Mouse (Mus musculus) forebrain, embryonic 12.5 days (tissue): ENCODE measurements around the gene Ufc1. TPM values are rescaled to one million over a fixed set of nuclear protein-coding genes. Genes with fewer than 3 reads are reported as not detected.

Experiments used
- ATAC-seq: fragments of 200-750 bp; cut with Nextera tagmentation; 2 replicates; pipeline ENCODE4 v1.8.0; 2017; ENCODE audit warnings: moderate TSS enrichment; ENCODE audit not compliant: low FRiP score
- H3K27ac ChIP-seq: fragments of 300-500 bp; sonication (generic); 2 replicates; pipeline ENCODE4 v1.5.1; 2016; ENCODE audit warnings: mild to moderate bottlenecking
- H3K27me3 ChIP-seq: fragments of 300-500 bp; sonication (generic); 2 replicates; pipeline ENCODE4 v1.6.1; 2016; ENCODE audit warnings: mild to moderate bottlenecking
- H3K36me3 ChIP-seq: fragments of 300-500 bp; sonication (generic); replicated peaks from 2 replicates; pipeline ENCODE4 v1.6.1; 2016; ENCODE audit warnings: mild to moderate bottlenecking
- H3K4me1 ChIP-seq: fragments of 300-500 bp; sonication (generic); 2 replicates; pipeline ENCODE4 v1.6.1; 2016
- H3K4me2 ChIP-seq: fragments of 300-500 bp; sonication (generic); 2 replicates; pipeline ENCODE4 v1.6.1; 2016; ENCODE audit warnings: mild to moderate bottlenecking, moderate library complexity
- H3K4me3 ChIP-seq: fragments of 300-500 bp; sonication (generic); replicated peaks from 2 replicates; pipeline ENCODE4 v1.5.1; 2016; ENCODE audit warnings: mild to moderate bottlenecking
- H3K9ac ChIP-seq: fragments of 300-500 bp; sonication (generic); 2 replicates; pipeline ENCODE4 v1.6.1; 2016; ENCODE audit warnings: mild to moderate bottlenecking
- H3K9me3 ChIP-seq: fragments of 300-500 bp; sonication (generic); 2 replicates; pipeline ENCODE4 v1.6.1; 2016
- WGBS: fragments of 180-500 bp; shearing (Covaris S2); methylation state at CpG from one replicate; pipeline ENCODE4 v1.1.7; 2016; 5-methylcytosine and 5-hydroxymethylcytosine counted together
- polyA plus RNA-seq: library from polyadenylated mRNA; unstranded; fragments of >200 nt; fragmentation: Nextera tagmentation; extraction: Ambion mirVana; gene quantifications from 2 replicates; pipeline ENCODE4 v1.2.1, GENCODE M21; 2016

Ufc1 gene
- polyA plus RNA-seq, 1 experiment from 2014 or later, result 98.4 TPM

DNA sequence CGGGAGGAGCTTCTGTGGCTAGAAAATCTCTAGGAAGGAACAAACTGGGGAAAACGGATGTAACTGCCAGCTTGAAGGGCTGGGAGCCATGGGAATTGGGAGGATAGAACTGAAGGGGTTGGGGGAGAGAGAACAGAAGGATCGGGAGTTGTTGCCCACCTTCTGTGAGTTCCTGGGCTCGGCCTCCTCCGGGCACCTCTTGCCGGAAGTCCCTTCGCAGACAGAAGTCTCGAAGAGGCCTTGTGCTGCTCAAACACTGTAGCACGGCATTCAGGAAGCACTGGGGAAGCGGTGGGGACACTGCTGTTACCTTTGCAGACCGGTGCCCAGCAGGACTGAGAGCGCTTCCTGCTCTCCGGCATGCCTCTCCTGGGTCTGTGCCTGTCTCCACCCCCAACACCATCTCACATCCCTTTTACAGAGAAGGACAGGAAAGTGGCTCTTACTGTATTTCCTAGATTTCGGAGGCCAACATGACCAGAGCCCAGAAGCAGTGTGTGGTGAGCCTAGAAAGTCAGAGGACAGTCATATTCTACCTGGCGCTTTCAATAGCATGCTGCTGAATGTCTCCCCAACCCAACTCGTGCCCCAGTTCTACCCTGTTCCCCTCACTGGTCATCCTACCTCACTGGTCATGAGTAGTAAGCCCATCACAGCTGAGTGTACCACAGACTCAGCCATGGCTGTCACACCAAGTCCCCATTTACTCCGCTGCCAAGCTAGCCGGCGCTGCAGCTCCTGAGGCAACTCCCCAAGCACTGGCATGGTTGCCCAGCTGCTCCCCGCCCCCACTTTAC is 9.5 kb downstream of the Ufc1 start:
- Histone ChIP-seq H3K27me3 (no peaks in the 10 kb centered on the region), H3K4me3 (no peak overlapping the region), H3K9ac (0 out of 2 replicates have a peak overlapping the region, but pooled peaks have one; percentile 1), H3K27ac (no peak overlapping the region), H3K9me3 (no peaks in the 10 kb centered on the region), H3K36me3 (peaks cover 59% of the 10 kb centered on the region), H3K4me2 (no peak overlapping the region), H3K4me1 (peaks cover 41% of the 10 kb centered on the region)
- 89% methylated on average over 20 of the region's 20 CpGs for WGBS
- ATAC-seq, result no peak

GRCm38 (mm10) chr1:171284491-171284890 is 10.3 kb downstream of the Ufc1 start:
- Histone ChIP-seq H3K9ac (no peak overlapping the region), H3K27me3 (no peaks in the 10 kb centered on the region), H3K9me3 (no peaks in the 10 kb centered on the region), H3K4me1 (peaks cover 49% of the 10 kb centered on the region), H3K4me2 (no peak overlapping the region), H3K27ac (no peak overlapping the region), H3K36me3 (peaks cover 53% of the 10 kb centered on the region), H3K4me3 (no peak overlapping the region)
- 90% methylated on average over 15 of the region's 15 CpGs for WGBS
- no peak for ATAC-seq

DNA sequence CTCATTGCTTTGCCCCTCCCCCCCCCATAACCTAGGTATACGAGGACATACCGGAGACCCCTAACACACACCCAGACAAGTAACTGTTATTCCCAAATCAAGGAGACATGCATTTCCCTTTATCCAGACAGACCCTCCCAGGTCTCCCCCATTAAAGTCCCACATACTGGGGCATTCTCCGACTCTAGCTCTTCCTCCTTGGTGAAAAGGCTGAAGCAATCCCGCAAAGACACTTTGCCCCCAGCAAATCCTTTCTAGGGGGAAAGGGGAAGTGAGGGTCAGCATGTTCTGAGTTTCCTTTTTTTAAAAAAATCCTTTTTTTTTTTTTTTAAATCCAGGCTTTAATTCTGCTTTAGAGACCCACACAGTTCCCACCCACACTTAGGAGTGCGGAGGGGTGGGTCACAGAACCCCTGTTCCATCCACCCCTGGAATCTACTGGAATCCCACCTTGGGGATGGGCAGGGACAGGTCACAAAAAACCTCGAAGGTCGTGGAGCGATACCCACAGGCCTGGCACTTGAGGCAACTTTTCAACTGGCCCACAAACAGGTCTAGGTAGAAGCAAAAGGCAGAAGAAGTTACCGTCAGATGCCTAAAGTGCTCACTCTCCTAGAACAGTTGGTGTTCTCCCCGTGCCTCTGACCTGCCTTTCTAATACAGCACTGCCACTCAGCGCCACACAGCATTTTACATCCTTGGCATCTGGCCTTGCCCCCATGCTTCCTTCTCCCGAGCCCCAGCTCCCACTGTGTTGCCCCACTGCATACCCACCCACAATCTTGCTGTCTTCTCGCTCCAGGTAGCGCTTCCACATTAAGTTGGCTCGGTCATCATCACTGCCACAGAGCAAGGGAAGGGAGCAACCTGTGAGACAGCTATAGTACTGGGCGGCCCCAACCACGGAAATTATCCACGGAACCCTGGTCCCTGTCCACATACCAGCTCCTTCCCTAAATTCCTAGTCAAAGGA is 11.3 kb downstream of the Ufc1 start:
- H3K9me3 ChIP-seq, result no peaks in the 10 kb centered on the region
- 92% methylated on average over 18 of the region's 18 CpGs for WGBS
- no peak overlapping the region for H3K9ac ChIP-seq
- no peaks in the 10 kb centered on the region for H3K27me3 ChIP-seq
- no peak overlapping the region for H3K4me3 ChIP-seq
- H3K27ac ChIP-seq, result no peak overlapping the region
- ATAC-seq, result no peak
- H3K4me2 ChIP-seq, result no peak overlapping the region
- H3K36me3 ChIP-seq, result peaks cover 47% of the 10 kb centered on the region
- peaks cover 50% of the 10 kb centered on the region for H3K4me1 ChIP-seq

- H3K4me3 ChIP-seq, result no peak overlapping the region
- peaks cover 57% of the 10 kb centered on the region for H3K36me3 ChIP-seq
- H3K4me1 ChIP-seq, result peaks cover 43% of the 10 kb centered on the region
Observed at GRCm38 (mm10) chr1:171282086-171282805, 12.6 kb downstream of the Ufc1 start.

GRCm38 (mm10) chr1:171281528-171281923 is 13.3 kb downstream of the Ufc1 start:
- Histone ChIP-seq H3K4me2 (peak overlapping the region; percentile 90), H3K36me3 (peaks cover 63% of the 10 kb centered on the region), H3K9me3 (no peaks in the 10 kb centered on the region), H3K4me1 (peaks cover 36% of the 10 kb centered on the region), H3K27me3 (no peaks in the 10 kb centered on the region), H3K9ac (peak overlapping the region; percentile 49), H3K27ac (peak overlapping the region; percentile 79), H3K4me3 (peak overlapping the region; percentile 64)
- ATAC-seq, result peak; percentile 40
- 0% methylated on average over 10 of the region's 10 CpGs for WGBS

More at GRCm38 (mm10) chr1:171282086-171282805, 12.6 kb downstream of the Ufc1 start:
- 0 out of 2 replicates have a peak overlapping the region, but pooled peaks have one; percentile 49 for H3K9ac ChIP-seq
- H3K27ac ChIP-seq, result no peak overlapping the region
- peak overlapping the region; percentile 90 for H3K4me2 ChIP-seq
- WGBS, result 85% methylated on average over 18 of the region's 18 CpGs
- no peaks in the 10 kb centered on the region for H3K27me3 ChIP-seq
- H3K9me3 ChIP-seq, result no peaks in the 10 kb centered on the region
- no peak for ATAC-seq

DNA sequence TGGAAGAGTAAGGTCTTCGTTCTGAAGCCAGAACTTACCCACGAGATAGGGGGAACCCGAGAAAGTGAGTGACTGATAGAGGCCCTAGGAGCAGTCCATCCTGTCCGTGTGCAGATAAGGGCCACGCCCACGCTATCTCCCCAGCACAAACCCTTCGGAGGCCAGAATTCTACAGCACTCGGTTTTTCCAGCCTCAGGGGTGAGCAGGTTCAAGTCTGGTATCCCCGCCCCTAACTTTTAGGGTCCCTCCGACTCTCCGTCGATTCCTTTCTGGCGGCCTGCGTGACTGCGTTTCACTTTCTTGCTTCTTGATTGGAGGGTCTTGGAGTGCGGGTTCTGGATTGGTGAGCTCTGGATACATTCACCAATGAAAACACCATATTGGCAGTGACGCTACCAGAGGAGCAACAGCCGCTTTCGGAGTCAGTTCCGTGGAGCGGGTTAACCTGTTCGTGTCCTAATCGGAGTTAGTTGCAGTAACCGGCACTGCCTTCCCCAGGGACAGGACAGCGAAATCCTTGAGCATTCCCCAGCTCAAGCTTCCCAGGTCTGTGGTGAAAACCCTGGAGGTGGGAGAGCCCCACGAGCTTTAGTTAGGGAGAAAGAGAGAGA is 13.8 kb downstream of the Ufc1 start, which contains the start of gene Ppox:
Ppox (minus strand) TSS at position 271 of the 612 bp plus-strand sequence.
- peak within 1 kb of the TSS; percentile 64 for H3K4me3 ChIP-seq
- H3K27me3 ChIP-seq, result no peaks in the 10 kb centered on the region
- peaks cover 31% of the 10 kb centered on the region for H3K4me1 ChIP-seq
- H3K9ac ChIP-seq, result peak within 1 kb of the TSS; percentile 78
- no peaks in the 10 kb centered on the region for H3K9me3 ChIP-seq
- H3K36me3 ChIP-seq, result peaks cover 63% of the 10 kb centered on the region
- peak within 1 kb of the TSS; percentile 90 for H3K4me2 ChIP-seq
- under 1% methylated on average over 26 of the region's 26 CpGs for WGBS
- peak within 1 kb of the TSS; percentile 79 for H3K27ac ChIP-seq
- ATAC-seq, result peak; percentile 99

GRCm38 (mm10) chr1:171280250-171280915 is 14.4 kb downstream of the Ufc1 start:
- Histone ChIP-seq H3K4me2 (peak overlapping the region; percentile 90), H3K27ac (0 out of 2 replicates have a peak overlapping the region, but pooled peaks have one; percentile 20), H3K27me3 (no peaks in the 10 kb centered on the region), H3K9ac (peak overlapping the region; percentile 78), H3K36me3 (peaks cover 63% of the 10 kb centered on the region), H3K4me3 (peak overlapping the region; percentile 64), H3K4me1 (peaks cover 25% of the 10 kb centered on the region), H3K9me3 (no peaks in the 10 kb centered on the region)
- under 1% methylated on average over 25 of the region's 25 CpGs for WGBS
- peak; percentile 12; the same call in 1 of the 2 replicates for ATAC-seq

DNA sequence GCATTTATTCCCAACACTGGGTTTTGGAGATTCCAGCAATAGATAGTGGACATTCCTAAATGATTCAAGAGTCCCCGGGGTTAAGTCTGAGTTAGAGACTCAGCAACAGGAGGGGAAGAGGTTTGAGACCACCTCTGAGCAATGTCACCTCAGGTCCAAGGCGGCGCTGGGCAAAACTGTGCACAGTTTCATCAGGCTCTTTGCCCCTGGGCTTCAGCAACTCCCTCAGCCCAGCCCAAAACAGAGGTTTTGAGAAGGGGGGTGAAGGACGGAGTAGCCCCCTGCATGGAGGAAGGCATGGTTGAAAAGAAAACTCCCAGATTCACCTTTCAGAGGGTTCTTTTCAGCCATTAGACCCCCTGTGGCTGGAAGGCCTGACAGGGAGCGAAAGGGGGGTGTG is 15.1 kb downstream of the Ufc1 start:
- H3K36me3 ChIP-seq, result peaks cover 63% of the 10 kb centered on the region

DNA sequence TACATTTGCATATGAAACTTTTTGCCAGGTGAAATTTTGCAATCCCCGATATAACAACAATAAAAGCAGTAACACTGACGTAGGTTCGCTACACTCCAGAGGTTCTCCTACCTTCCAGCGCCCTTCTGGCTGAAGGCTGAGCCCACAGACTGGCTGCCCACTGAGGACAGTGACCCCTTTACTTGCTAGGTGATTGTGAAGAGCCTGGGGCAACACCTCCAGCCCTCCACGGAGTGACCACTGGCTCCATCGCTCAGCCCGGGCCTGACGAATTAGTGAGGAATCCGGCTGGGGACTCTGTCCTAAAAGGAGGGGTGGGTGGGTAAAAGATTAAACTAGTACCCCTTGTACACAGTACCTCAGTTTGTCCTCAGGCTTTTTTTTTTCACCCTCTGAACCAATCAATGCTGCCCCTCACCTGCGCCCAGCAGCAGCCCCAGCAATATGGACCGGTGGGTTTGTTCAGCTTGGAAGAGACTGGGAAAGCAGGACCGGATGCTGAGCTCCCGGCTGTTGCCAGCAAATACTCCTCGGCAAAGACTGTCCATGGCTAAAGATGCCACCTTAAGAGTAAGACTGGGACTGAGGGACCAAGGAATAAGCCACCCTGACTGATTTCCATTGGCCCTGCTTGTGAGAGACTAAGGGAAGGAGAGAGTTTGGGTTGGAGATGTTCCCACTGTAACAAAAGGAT is 15.7 kb downstream of the Ufc1 start:
- H3K9me3 ChIP-seq, result no peaks in the 10 kb centered on the region
- no peaks in the 10 kb centered on the region for H3K27me3 ChIP-seq
- ATAC-seq, result no peak
- peak overlapping the region; percentile 90; the same call in 1 of the 2 replicates for H3K4me2 ChIP-seq
- H3K36me3 ChIP-seq, result peaks cover 65% of the 10 kb centered on the region
- WGBS, result 87% methylated on average over 14 of the region's 14 CpGs
- peak overlapping the region; percentile 64; the same call in 1 of the 2 replicates for H3K4me3 ChIP-seq
- H3K9ac ChIP-seq, result no peak overlapping the region
- H3K4me1 ChIP-seq, result peaks cover 23% of the 10 kb centered on the region
- H3K27ac ChIP-seq, result no peak overlapping the region

More for the DNA sequence above, 15.1 kb downstream of the Ufc1 start:
- no peak for ATAC-seq
- Histone ChIP-seq H3K27ac (no peak overlapping the region), H3K9me3 (no peaks in the 10 kb centered on the region), H3K27me3 (no peaks in the 10 kb centered on the region), H3K9ac (peak overlapping the region; percentile 78), H3K4me1 (peaks cover 23% of the 10 kb centered on the region), H3K4me2 (peak overlapping the region; percentile 90), H3K4me3 (peak overlapping the region; percentile 64)
- 62% methylated on average over 5 of the region's 5 CpGs for WGBS

DNA sequence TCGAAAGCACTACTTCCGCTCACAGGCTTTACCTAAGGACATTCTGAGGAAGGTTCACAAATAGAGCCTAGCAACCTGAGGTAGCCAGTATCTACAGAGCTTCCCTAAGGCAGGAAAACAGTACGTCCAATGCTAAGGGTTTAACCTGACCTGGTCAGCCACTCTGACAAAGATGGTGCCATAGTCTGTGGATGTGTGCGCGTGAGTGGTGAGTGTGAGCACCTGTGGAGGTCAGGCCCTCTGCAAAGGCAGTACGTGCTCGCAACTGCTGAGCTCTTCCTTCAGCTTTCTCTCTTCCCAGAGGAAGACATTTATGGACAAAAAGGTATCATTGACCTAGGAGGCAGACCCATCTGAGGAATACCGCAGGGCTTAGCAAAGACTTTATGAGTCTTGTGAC is 16.4 kb downstream of the Ufc1 start:
- ATAC-seq, result no peak
- no peak overlapping the region for H3K4me3 ChIP-seq
- H3K36me3 ChIP-seq, result peaks cover 66% of the 10 kb centered on the region
- no peak overlapping the region for H3K9ac ChIP-seq
- H3K27ac ChIP-seq, result no peak overlapping the region
- no peak overlapping the region for H3K4me2 ChIP-seq
- no peaks in the 10 kb centered on the region for H3K27me3 ChIP-seq
- H3K9me3 ChIP-seq, result no peaks in the 10 kb centered on the region
- H3K4me1 ChIP-seq, result peaks cover 23% of the 10 kb centered on the region
- WGBS, result 95% methylated on average over 8 of the region's 8 CpGs
